Mouse (Mus musculus): ENCODE data around the gene Chrna5. TPM values are rescaled to one million over a fixed set of nuclear protein-coding genes. Genes with fewer than 3 reads are reported as not detected.

The Chrna5 gene
- total and polyA plus RNA-seq, 3 experiments: not detected

DNA sequence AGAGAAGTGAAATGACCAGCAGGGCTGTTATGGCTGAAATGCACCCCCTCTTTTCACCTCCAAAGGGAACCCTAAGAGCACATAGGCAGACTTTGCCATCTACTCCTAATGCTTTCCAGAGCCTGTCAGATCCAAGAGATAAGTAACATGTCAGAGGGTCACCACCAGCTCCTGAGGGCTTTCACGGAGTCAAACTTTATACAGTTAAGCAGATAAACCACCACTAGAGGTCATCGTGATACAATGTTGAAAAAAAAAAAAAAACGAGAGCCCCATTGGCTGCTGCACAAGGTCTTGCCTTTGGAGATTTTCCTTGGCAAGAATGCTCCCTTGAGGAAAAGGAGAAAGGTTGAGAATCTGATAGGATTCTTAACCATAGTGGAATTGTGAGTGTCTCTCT is 66.1 kb downstream of the Chrna5 start:
- no peak overlapping the region for H3K4me3 ChIP-seq (ENCODE audit: control insufficient read depth in 1 of 2, insufficient read depth in 1 of 2, low read depth in 2 of 2, low read length in 2 of 2)
- no peaks in the 10 kb centered on the region for H3K4me1 ChIP-seq (ENCODE audit: control insufficient read depth in 1 of 2, insufficient read depth in 2 of 2, low read length in 2 of 2)
- H3K27me3 ChIP-seq (ENCODE audit: control insufficient read depth in 1 of 2, insufficient read depth in 2 of 2, low read length in 2 of 2): peaks cover 0 to 3% of the 10 kb centered on the region in 2 experiments; a peak in 2 of 4 replicates
- DNase-seq (ENCODE audit: low read depth, low spot score): peak; percentile 28
- H3K9ac ChIP-seq (ENCODE audit: control insufficient read depth, low read depth, low read length, poor library complexity, severe bottlenecking): no peak overlapping the region
- H3K27ac ChIP-seq (ENCODE audit: control insufficient read depth, low read depth, low read length): no peak overlapping the region
- no peaks in the 10 kb centered on the region for H3K79me2 ChIP-seq (ENCODE audit: control insufficient read depth, insufficient read depth, low read length, poor library complexity)
- no peaks in the 10 kb centered on the region for H3K9me3 ChIP-seq (replicated peaks; ENCODE audit: insufficient read depth, low read length)
- TF ChIP-seq KAT2A (conservative IDR thresholded peaks at IDR 0.05; ENCODE audit: low read depth, low read length) (no peak), ZNF384 (IDR thresholded peaks at IDR 0.05; ENCODE audit: low read depth, low read length) (peak; percentile 96), ZC3H11A (IDR thresholded peaks at IDR 0.05; ENCODE audit: low read depth, low read length) (peak; percentile 5; the same call in 1 of the 2 replicates), CTCF (IDR thresholded peaks at IDR 0.05 in 2 of 3, conservative IDR thresholded peaks at IDR 0.05 in 1 of 3; ENCODE audit: control insufficient read depth in 1 of 3, insufficient read depth in 1 of 3, low read depth in 2 of 3, low read length in 3 of 3, poor library complexity in 1 of 3, severe bottlenecking in 1 of 3) (peak in 2 of 3 experiments; percentile 19 to 50; a peak in 4 of 6 replicates), SMC3 (IDR thresholded peaks at IDR 0.05; ENCODE audit: low read depth, low read length) (peak; percentile 56), RAD21 (IDR thresholded peaks at IDR 0.05; ENCODE audit: low read depth, low read length) (peak; percentile 52), MEF2A (IDR thresholded peaks at IDR 0.05; ENCODE audit: extremely low read depth, insufficient replicate concordance, low read depth, low read length, poor library complexity, severe bottlenecking) (no peak)
- no peaks in the 10 kb centered on the region for H3K36me3 ChIP-seq (ENCODE audit: control insufficient read depth in 1 of 2, insufficient read depth in 2 of 2, low read length in 2 of 2)

GRCm38 (mm10) chr9:55048211-55048880 is 67.7 kb downstream of the Chrna5 start, which contains the start of gene Chrnb4:
TSS of gene Chrnb4 (minus strand) at chr9:55048779.
- no peaks in the 10 kb centered on the region for H3K9me3 ChIP-seq (replicated peaks; ENCODE audit: insufficient read depth, low read length)
- DNase-seq (ENCODE audit: low read depth, low spot score): no peak
- no peak within 1 kb of the TSS for H3K4me3 ChIP-seq (ENCODE audit: control insufficient read depth in 1 of 2, insufficient read depth in 1 of 2, low read depth in 2 of 2, low read length in 2 of 2)
- H3K36me3 ChIP-seq (ENCODE audit: control insufficient read depth in 1 of 2, insufficient read depth in 2 of 2, low read length in 2 of 2): no peaks in the 10 kb centered on the region
- no peaks in the 10 kb centered on the region for H3K79me2 ChIP-seq (ENCODE audit: control insufficient read depth, insufficient read depth, low read length, poor library complexity)
- peaks cover 0 to 2% of the 10 kb centered on the region in 2 experiments; a peak in 2 of 4 replicates for H3K27me3 ChIP-seq (ENCODE audit: control insufficient read depth in 1 of 2, insufficient read depth in 2 of 2, low read length in 2 of 2)
- no peaks in the 10 kb centered on the region for H3K4me1 ChIP-seq (ENCODE audit: control insufficient read depth in 1 of 2, insufficient read depth in 2 of 2, low read length in 2 of 2)
- H3K9ac ChIP-seq (ENCODE audit: control insufficient read depth, low read depth, low read length, poor library complexity, severe bottlenecking): no peak within 1 kb of the TSS
- H3K27ac ChIP-seq (ENCODE audit: control insufficient read depth, low read depth, low read length): no peak within 1 kb of the TSS
- TF ChIP-seq BHLHE40 (IDR thresholded peaks at IDR 0.05; ENCODE audit: borderline replicate concordance, low read depth, low read length): no peak
- TF ChIP-seq ELF1 (IDR thresholded peaks at IDR 0.05; ENCODE audit: low read depth, low read length): no peak
- TF ChIP-seq MAX (IDR thresholded peaks at IDR 0.05; ENCODE audit: low read length): no peak
- TF ChIP-seq RCOR1 (IDR thresholded peaks at IDR 0.05; ENCODE audit: low read depth, low read length): no peak
- TF ChIP-seq POLR2AphosphoS2 (IDR thresholded peaks at IDR 0.05; ENCODE audit: low read length): no peak
- no peak for TF ChIP-seq KAT2A (conservative IDR thresholded peaks at IDR 0.05; ENCODE audit: low read depth, low read length)
- no peak for TF ChIP-seq POLR2A (IDR thresholded peaks at IDR 0.05; ENCODE audit: control insufficient read depth in 1 of 2, insufficient read depth in 1 of 2, low read depth in 1 of 2, low read length in 2 of 2, poor library complexity in 1 of 2)
- TF ChIP-seq TAL1 (IDR thresholded peaks at IDR 0.05; ENCODE audit: low read length): no peak
- TF ChIP-seq CHD2 (IDR thresholded peaks at IDR 0.05; ENCODE audit: low read length): no peak
- TF ChIP-seq MYB (IDR thresholded peaks at IDR 0.05; ENCODE audit: low read depth, low read length): no peak
- TF ChIP-seq UBTF (IDR thresholded peaks at IDR 0.05; ENCODE audit: borderline replicate concordance, insufficient read depth, low read depth, low read length): no peak
- TF ChIP-seq ZC3H11A (IDR thresholded peaks at IDR 0.05; ENCODE audit: low read depth, low read length): no peak
- no peak for TF ChIP-seq ZNF384 (IDR thresholded peaks at IDR 0.05; ENCODE audit: low read depth, low read length)
- TF ChIP-seq CTCF (IDR thresholded peaks at IDR 0.05 in 2 of 3, conservative IDR thresholded peaks at IDR 0.05 in 1 of 3; ENCODE audit: control insufficient read depth in 1 of 3, insufficient read depth in 1 of 3, low read depth in 2 of 3, low read length in 3 of 3, poor library complexity in 1 of 3, severe bottlenecking in 1 of 3): no peak
